Mouse (Mus musculus) naive thymus-derived CD4-positive, alpha-beta T cell, adult 2 months (primary cell): ENCODE measurements around the gene Ascl5.

Source experiments
- DNase-seq: peaks from one replicate; pipeline ENCODE4 v3.0.0-alpha.2; 2011; ENCODE audit warnings: low read depth

Gene Ascl5

GRCm38 (mm10) chr1:136051465-136051864 is 861 bp downstream of the Ascl5 start:
- DNase-seq = peak; percentile 40

DNA sequence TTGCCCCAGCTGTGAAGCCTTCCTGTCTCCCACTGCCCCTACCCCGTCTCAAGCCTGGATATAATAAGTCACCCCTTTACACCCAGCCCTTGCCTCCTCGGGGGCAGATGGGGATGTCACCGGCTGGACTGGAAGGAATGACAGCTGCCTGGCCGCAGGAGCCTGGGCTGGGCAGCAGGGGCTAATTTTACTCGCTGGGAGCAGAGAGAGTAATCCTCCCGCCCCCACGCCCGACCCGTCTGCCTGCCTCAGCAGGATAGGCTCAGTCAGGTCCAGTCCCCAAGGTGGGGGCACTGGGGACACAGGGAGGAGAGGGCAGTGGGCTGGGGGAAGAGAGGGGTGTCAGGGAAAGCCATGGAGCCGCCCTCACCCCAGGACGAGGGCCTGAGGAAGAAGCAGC is 1.9 kb downstream of the Ascl5 start, which contains the start of gene Cacna1s:
Gene Cacna1s (plus strand): TSS at position 204 of the 400 bp plus-strand sequence.
- no peak for DNase-seq

GRCm38 (mm10) chr1:136055771-136056170 is 5.2 kb downstream of the Ascl5 start:
- DNase-seq = no peak

GRCm38 (mm10) chr1:136058594-136058993 is 8.0 kb downstream of the Ascl5 start:
- no peak for DNase-seq

GRCm38 (mm10) chr1:136061041-136061789 is 10.6 kb downstream of the Ascl5 start:
- DNase-seq = no peak

DNA sequence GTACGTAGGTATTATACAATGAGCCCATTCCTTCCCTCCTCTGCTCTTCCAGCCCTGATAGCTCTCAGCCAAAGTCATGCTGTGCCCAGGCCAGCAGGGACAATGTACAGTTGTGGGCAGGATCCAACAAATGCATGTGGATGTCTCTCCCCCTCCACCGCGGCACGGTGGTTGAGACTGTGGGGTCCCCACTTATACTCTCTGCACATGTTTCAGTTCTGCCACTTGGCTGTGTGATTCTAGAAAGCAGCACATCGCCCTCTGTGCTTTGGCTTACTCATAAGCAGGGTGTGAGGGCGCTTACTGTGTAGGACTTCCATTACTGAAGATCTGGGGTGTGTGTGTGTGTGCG is 11.2 kb downstream of the Ascl5 start:
- DNase-seq = no peak

DNA sequence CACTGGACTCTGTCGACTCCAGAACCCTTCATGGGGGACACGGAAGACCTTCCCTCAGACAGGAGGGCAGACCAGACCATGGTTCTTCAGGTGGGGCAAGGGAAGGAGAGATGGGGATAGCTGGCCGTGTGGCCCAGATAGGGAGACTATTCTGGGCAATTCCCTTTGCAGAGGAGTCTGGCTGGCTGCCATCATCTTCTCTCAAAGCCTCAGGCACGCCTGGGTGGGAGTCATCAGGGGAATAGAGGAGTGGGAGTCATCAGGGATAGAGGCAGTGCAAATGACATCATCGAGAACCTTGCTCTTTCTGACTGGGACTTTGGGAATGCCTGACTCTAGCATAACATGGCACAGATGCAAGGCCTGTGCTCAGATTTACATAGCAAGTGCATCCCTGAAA is 13.4 kb downstream of the Ascl5 start:
- DNase-seq = no peak

GRCm38 (mm10) chr1:136066621-136067020 is 16.0 kb downstream of the Ascl5 start:
- no peak for DNase-seq

- no peak for DNase-seq
Measured at GRCm38 (mm10) chr1:136067579-136067978, 17.0 kb downstream of the Ascl5 start.

DNA sequence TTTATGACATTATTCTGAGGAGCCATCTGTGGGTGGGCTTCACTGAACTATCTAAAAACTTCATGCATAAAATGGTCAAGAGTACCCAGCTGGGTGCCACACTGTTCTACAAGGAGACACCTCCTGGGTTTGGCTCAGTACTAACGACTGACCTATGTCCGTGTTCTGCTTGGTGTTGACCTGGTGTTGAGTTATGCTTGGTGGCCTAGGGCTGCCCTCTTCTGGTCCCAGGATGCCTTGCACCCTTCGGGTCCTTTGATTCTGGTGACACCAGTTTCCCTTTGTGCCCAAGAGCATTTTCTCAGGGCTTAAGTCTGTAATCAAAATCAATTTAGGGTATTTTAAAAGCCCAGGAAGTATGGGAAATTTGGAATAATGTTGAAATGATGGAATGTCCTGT is 25.5 kb downstream of the Ascl5 start:
- peak; percentile 20 for DNase-seq

- no peak for DNase-seq
Measured at GRCm38 (mm10) chr1:136077656-136078055, 27.1 kb downstream of the Ascl5 start.

DNA sequence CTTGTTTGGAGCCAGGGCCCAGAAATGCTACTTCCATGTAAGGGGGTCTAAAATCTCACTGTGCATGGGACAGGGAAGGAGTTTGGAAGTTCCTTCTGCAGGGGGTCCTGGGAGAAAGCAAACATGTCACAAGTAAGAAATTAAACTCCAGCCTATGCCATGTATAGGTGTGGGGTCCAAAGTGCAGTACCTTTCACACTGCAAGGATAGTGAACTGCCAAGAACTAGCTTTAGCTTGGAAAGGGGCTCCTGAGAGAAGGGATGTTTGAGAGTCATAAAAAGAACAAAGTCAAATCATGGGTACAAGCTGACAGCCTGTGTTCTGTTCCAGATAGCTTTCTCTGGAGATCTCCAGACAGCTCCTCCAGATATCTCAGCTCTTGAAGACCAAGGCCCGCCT is 30.6 kb downstream of the Ascl5 start:
- no peak for DNase-seq

DNA sequence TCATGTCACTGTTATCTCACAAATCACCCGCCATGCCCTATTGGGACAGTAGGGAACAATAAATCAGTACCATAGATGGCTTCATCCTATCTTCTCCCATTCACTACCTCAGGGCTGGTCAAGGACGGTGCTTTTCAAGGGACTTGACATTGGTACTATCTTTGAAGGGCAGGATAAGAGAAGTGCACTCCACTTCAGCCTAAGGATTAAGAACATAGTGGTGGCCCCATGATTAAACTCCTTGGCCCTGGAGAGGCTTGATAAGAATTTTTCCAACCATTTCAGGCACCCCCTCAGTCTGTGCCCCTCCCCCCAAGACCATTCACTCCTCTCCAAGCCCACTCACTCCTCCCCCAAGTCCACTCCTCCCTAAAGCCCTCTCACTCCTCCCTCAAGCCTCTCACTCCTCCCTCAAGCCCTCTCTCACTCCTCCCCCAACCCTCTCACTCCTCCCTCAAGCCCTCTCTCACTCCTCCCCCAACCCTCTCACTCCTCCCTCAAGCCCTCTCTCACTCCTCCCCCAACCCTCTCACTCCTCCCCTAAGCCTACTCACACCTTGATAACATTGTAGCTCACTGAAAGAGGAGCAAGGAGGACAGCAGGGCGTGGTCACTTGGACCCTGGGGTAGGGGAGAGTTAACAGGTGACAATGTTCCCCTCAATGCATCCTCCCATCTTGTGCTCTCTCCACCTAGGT is 35.5 kb downstream of the Ascl5 start:
- DNase-seq = no peak

GRCm38 (mm10) chr1:136089368-136090165 is 39.0 kb downstream of the Ascl5 start:
- no peak for DNase-seq

- no peak for DNase-seq
Measured at GRCm38 (mm10) chr1:136093726-136094125, 43.1 kb downstream of the Ascl5 start.

- DNase-seq = no peak
Measured at GRCm38 (mm10) chr1:136094807-136095206, 44.2 kb downstream of the Ascl5 start.
